In the genomic region with DNA sequence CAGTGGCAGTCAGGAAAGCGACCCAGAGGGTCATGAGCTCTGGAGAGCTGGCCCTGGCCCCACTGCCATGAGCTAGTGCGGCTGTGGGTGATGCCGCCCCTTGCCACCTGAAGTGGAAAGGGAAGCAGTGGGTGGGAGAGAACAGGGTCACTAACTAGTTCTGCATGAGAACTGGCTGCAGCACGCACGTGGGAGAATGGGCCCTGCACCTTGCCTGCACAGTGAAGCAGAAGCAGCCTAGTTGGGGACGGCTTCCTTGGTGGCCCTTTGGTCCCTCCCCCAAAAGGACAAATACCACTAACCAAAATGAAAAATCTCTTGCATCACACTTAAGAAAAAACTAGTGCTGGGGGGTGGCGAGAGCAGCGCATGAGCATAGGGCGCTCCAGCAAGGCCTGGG, we compare ENCODE assay signal across 11 mouse cellular contexts. TPM values are rescaled to one million over a fixed set of nuclear protein-coding genes. Genes with fewer than 3 reads are reported as not detected.
DNase-seq lines count a peak whose midpoint lies in the region; ATAC-seq lines count a peak whose summit lies in the region.
"Had no signal": no experiment of that assay in that cellular context is flagged by ENCODE, and none has a peak within 500 bp of the region (broad histone marks: within the 10 kb centered on the region; RNA-seq: fewer than 3 reads in every experiment).

No protein-coding gene starts in this region.

- 93% methylated on average over 9 of the region's 9 CpGs for WGBS in hindbrain, embryonic 10.5 days
- WGBS in hindbrain, embryonic 11.5 days = 92% methylated on average over 9 of the region's 9 CpGs
- 93% methylated on average over 9 of the region's 9 CpGs for WGBS in limb, embryonic 10.5 days

- H3K4me3 ChIP-seq in hindbrain, embryonic 10.5 days = 0 out of 2 replicates have a peak overlapping the region, but pooled peaks have one; percentile 10
- H3K4me3 ChIP-seq in hindbrain, embryonic 11.5 days (ENCODE audit: low read depth, low read length) = no peak overlapping the region
- H3K4me3 ChIP-seq in limb, embryonic 10.5 days = no peak overlapping the region
- H3K4me3 ChIP-seq: hindbrain, embryonic 15.5 days; lung, embryonic 15.5 days; myocyte had no signal

- H3K4me1 ChIP-seq in hindbrain, embryonic 10.5 days (replicated peaks) = peaks cover 63% of the 10 kb centered on the region
- H3K4me1 ChIP-seq in hindbrain, embryonic 11.5 days (replicated peaks; ENCODE audit: control insufficient read depth, insufficient read depth, low read length) = peaks cover 5% of the 10 kb centered on the region
- peaks cover 51% of the 10 kb centered on the region for H3K4me1 ChIP-seq in limb, embryonic 10.5 days

- no peak for DNase-seq in hindbrain, embryonic 10.5 days (ENCODE audit: low spot score)
- DNase-seq in hindbrain, embryonic 11.5 days (ENCODE audit: low spot score) = no peak
- peak; percentile 30 to 44 for DNase-seq in thymus, postnatal 36 days
- no peak for DNase-seq in thymus, postnatal 0 days (ENCODE audit: low spot score)
- DNase-seq in limb, embryonic 10.5 days (ENCODE audit: low spot score) = no peak
- DNase-seq in frontal cortex, postnatal 36 days (ENCODE audit: low spot score in 2 of 2) = no peak
- DNase-seq in adrenal gland, postnatal 25 days = no peak
- DNase-seq: cerebellum, adult 18-20 months had no signal

- H3K27ac ChIP-seq in hindbrain, embryonic 10.5 days = no peak overlapping the region
- no peak overlapping the region for H3K27ac ChIP-seq in hindbrain, embryonic 11.5 days (ENCODE audit: low read depth, low read length)
- 0 out of 2 replicates have a peak overlapping the region, but pooled peaks have one; percentile 22 for H3K27ac ChIP-seq in limb, embryonic 10.5 days
- H3K27ac ChIP-seq: hindbrain, embryonic 15.5 days; lung, embryonic 15.5 days had no signal

- H3K9me3 ChIP-seq in hindbrain, embryonic 10.5 days = no peaks in the 10 kb centered on the region
- no peaks in the 10 kb centered on the region for H3K9me3 ChIP-seq in hindbrain, embryonic 11.5 days (ENCODE audit: control insufficient read depth, low read length)
- no peaks in the 10 kb centered on the region for H3K9me3 ChIP-seq in limb, embryonic 10.5 days (replicated peaks)
- H3K9me3 ChIP-seq: hindbrain, embryonic 15.5 days; lung, embryonic 15.5 days had no signal

- H3K9ac ChIP-seq in hindbrain, embryonic 11.5 days (ENCODE audit: low read depth, low read length) = no peak overlapping the region
- H3K9ac ChIP-seq: hindbrain, embryonic 15.5 days; lung, embryonic 15.5 days had no signal

- no peak for ATAC-seq in hindbrain, embryonic 11.5 days (ENCODE audit: low FRiP score)

- peaks cover 33% of the 10 kb centered on the region for H3K36me3 ChIP-seq in hindbrain, embryonic 10.5 days
- H3K36me3 ChIP-seq in hindbrain, embryonic 11.5 days (ENCODE audit: control insufficient read depth, insufficient read depth, low read length) = peaks cover 5% of the 10 kb centered on the region; the same call in 1 of the 2 replicates
- peaks cover 27% of the 10 kb centered on the region for H3K36me3 ChIP-seq in limb, embryonic 10.5 days

- H3K4me2 ChIP-seq in hindbrain, embryonic 11.5 days (replicated peaks; ENCODE audit: low read depth, low read length) = no peak overlapping the region
- H3K4me2 ChIP-seq: hindbrain, embryonic 15.5 days; lung, embryonic 15.5 days had no signal

- H3K27me3 ChIP-seq in hindbrain, embryonic 10.5 days (ENCODE audit: insufficient read depth, poor library complexity, severe bottlenecking) = no peaks in the 10 kb centered on the region
- no peaks in the 10 kb centered on the region for H3K27me3 ChIP-seq in hindbrain, embryonic 11.5 days (ENCODE audit: control insufficient read depth, insufficient read depth, low read length)
- H3K27me3 ChIP-seq in limb, embryonic 10.5 days (ENCODE audit: low read depth, poor library complexity, severe bottlenecking) = no peaks in the 10 kb centered on the region
- H3K27me3 ChIP-seq: hindbrain, embryonic 15.5 days; lung, embryonic 15.5 days had no signal

RNA-seq across cellular contexts. Expression of a gene that starts 3.2 kb away (rescaled TPM):
- 68.8 and 77.2 TPM in 2 replicates for polyA plus RNA-seq in hindbrain, embryonic 10.5 days (2016; fragmentation: Nextera tagmentation; extraction: Ambion mirVana)
- 54.4 and 55.6 TPM in 2 replicates for polyA plus RNA-seq in hindbrain, embryonic 11.5 days (2014; fragmentation: Nextera tagmentation; extraction: Ambion mirVana)
- polyA plus RNA-seq in thymus, postnatal 0 days (2015; fragmentation: Nextera tagmentation; extraction: Ambion mirVana) = 107 and 114 TPM in 2 replicates
- polyA plus RNA-seq in limb, embryonic 10.5 days (2016; fragmentation: Nextera tagmentation; extraction: Ambion mirVana) = 48.2 and 54.7 TPM in 2 replicates
- 15.2 and 18.8 TPM in 2 replicates for total RNA-seq in adrenal gland, postnatal 25 days (2021)

RNA-seq across cellular contexts. Expression of a gene that starts 3.4 kb away (rescaled TPM):
- 13.7 and 18.7 TPM in 2 replicates for polyA plus RNA-seq in hindbrain, embryonic 10.5 days (2016; fragmentation: Nextera tagmentation; extraction: Ambion mirVana)
- 10.3 and 11.4 TPM in 2 replicates for polyA plus RNA-seq in hindbrain, embryonic 11.5 days (2014; fragmentation: Nextera tagmentation; extraction: Ambion mirVana)
- polyA plus RNA-seq in thymus, postnatal 0 days (2015; fragmentation: Nextera tagmentation; extraction: Ambion mirVana) = 17.8 and 20.1 TPM in 2 replicates
- 8.6 and 10.8 TPM in 2 replicates for polyA plus RNA-seq in limb, embryonic 10.5 days (2016; fragmentation: Nextera tagmentation; extraction: Ambion mirVana)
- 21.6 and 37.1 TPM in 2 replicates for total RNA-seq in adrenal gland, postnatal 25 days (2021)

RNA-seq across cellular contexts. Expression of a gene that starts 20.7 kb away (rescaled TPM):
- 93.2 and 97.8 TPM in 2 replicates for polyA plus RNA-seq in hindbrain, embryonic 10.5 days (2016; fragmentation: Nextera tagmentation; extraction: Ambion mirVana)
- polyA plus RNA-seq in hindbrain, embryonic 11.5 days (2014; fragmentation: Nextera tagmentation; extraction: Ambion mirVana) = 47.0 and 48.4 TPM in 2 replicates
- 119 and 125 TPM in 2 replicates for polyA plus RNA-seq in thymus, postnatal 0 days (2015; fragmentation: Nextera tagmentation; extraction: Ambion mirVana)
- polyA plus RNA-seq in limb, embryonic 10.5 days (2016; fragmentation: Nextera tagmentation; extraction: Ambion mirVana) = 137 and 153 TPM in 2 replicates
- 155 and 164 TPM in 2 replicates for total RNA-seq in adrenal gland, postnatal 25 days (2021)

RNA-seq across cellular contexts. Expression of a gene that starts 41.7 kb away (rescaled TPM):
- 77.0 and 77.1 TPM in 2 replicates for polyA plus RNA-seq in hindbrain, embryonic 10.5 days (2016; fragmentation: Nextera tagmentation; extraction: Ambion mirVana)
- 36.2 and 47.2 TPM in 2 replicates for polyA plus RNA-seq in hindbrain, embryonic 11.5 days (2014; fragmentation: Nextera tagmentation; extraction: Ambion mirVana)
- polyA plus RNA-seq in thymus, postnatal 0 days (2015; fragmentation: Nextera tagmentation; extraction: Ambion mirVana) = 31.6 and 31.9 TPM in 2 replicates
- 84.9 and 98.6 TPM in 2 replicates for polyA plus RNA-seq in limb, embryonic 10.5 days (2016; fragmentation: Nextera tagmentation; extraction: Ambion mirVana)
- total RNA-seq in adrenal gland, postnatal 25 days (2021) = 68.4 and 79.2 TPM in 2 replicates

RNA-seq across cellular contexts. Expression of a gene that starts 43.5 kb away (rescaled TPM):
- 59.9 and 65.8 TPM in 2 replicates for polyA plus RNA-seq in hindbrain, embryonic 10.5 days (2016; fragmentation: Nextera tagmentation; extraction: Ambion mirVana)
- polyA plus RNA-seq in hindbrain, embryonic 11.5 days (2014; fragmentation: Nextera tagmentation; extraction: Ambion mirVana) = 68.5 and 85.1 TPM in 2 replicates
- 48.0 and 54.8 TPM in 2 replicates for polyA plus RNA-seq in thymus, postnatal 0 days (2015; fragmentation: Nextera tagmentation; extraction: Ambion mirVana)
- 54.6 and 60.6 TPM in 2 replicates for polyA plus RNA-seq in limb, embryonic 10.5 days (2016; fragmentation: Nextera tagmentation; extraction: Ambion mirVana)
- total RNA-seq in adrenal gland, postnatal 25 days (2021) = 94.4 and 102 TPM in 2 replicates

Comparison
In these comparisons a context has a peak if more than half of its experiments do, and no peak if none do; other contexts are left out.
1. DNase-seq: peak in thymus, postnatal 36 days (2 of 2); none in hindbrain, embryonic 10.5 days (single experiment), hindbrain, embryonic 11.5 days (single experiment), thymus, postnatal 0 days (single experiment), limb, embryonic 10.5 days (single experiment), frontal cortex, postnatal 36 days (0 of 2) and adrenal gland, postnatal 25 days (single experiment).